Mouse (Mus musculus) neural tube, embryonic 15.5 days (tissue): ENCODE data around the gene Tmem176b. TPM values are rescaled to one million over a fixed set of nuclear protein-coding genes. Genes with fewer than 3 reads are reported as not detected.

ENCODE experiments used
- ATAC-seq: fragments of 200-750 bp; cut with Nextera tagmentation; 2 replicates; pipeline ENCODE4 v1.8.0; 2017; ENCODE audit warnings: mild to moderate bottlenecking, moderate TSS enrichment, moderate library complexity; ENCODE audit not compliant: low FRiP score
- H3K27ac ChIP-seq: fragments of 300-500 bp; sonication (generic); replicated peaks from 2 replicates; pipeline ENCODE4 v1.5.1; 2015; ENCODE audit warnings: mild to moderate bottlenecking, inconsistent platforms
- H3K27me3 ChIP-seq: fragments of 300-500 bp; sonication (generic); replicated peaks from 2 replicates; pipeline ENCODE4 v1.6.1; 2015; ENCODE audit warnings: inconsistent platforms
- H3K36me3 ChIP-seq: fragments of 300-500 bp; sonication (generic); 2 replicates; pipeline ENCODE4 v1.6.1; 2015; ENCODE audit warnings: inconsistent platforms
- H3K4me1 ChIP-seq: fragments of 300-500 bp; sonication (generic); 2 replicates; pipeline ENCODE4 v1.6.1; 2015; ENCODE audit warnings: inconsistent platforms
- H3K4me2 ChIP-seq: fragments of 300-500 bp; sonication (generic); 2 replicates; pipeline ENCODE4 v1.6.1; 2015; ENCODE audit warnings: inconsistent platforms, mild to moderate bottlenecking, moderate library complexity
- H3K4me3 ChIP-seq: fragments of 300-500 bp; sonication (generic); replicated peaks from 2 replicates; pipeline ENCODE4 v1.5.1; 2015; ENCODE audit warnings: mild to moderate bottlenecking, inconsistent platforms
- H3K9ac ChIP-seq: fragments of 300-500 bp; sonication (generic); replicated peaks from 2 replicates; pipeline ENCODE4 v1.6.1; 2015; ENCODE audit warnings: mild to moderate bottlenecking, inconsistent platforms
- H3K9me3 ChIP-seq: fragments of 300-500 bp; sonication (generic); replicated peaks from 2 replicates; pipeline ENCODE4 v1.6.1; 2016; ENCODE audit warnings: inconsistent platforms
- WGBS: fragments of 180-500 bp; shearing (Covaris S2); methylation state at CpG from one replicate; pipeline ENCODE4 v1.1.7; 2015; ENCODE audit warnings: mixed read lengths; 5-methylcytosine and 5-hydroxymethylcytosine counted together
- polyA plus RNA-seq: library from polyadenylated mRNA; unstranded; fragments of >200 nt; fragmentation: Nextera tagmentation; extraction: Ambion mirVana; gene quantifications from 2 replicates; pipeline ENCODE4 v1.2.1, GENCODE M21; 2015

Tmem176b gene
- polyA plus RNA-seq, 1 experiment from 2014 or later, result 133 TPM

- H3K36me3 ChIP-seq, result no peaks in the 10 kb centered on the region
- 95% methylated on average over 7 of the region's 7 CpGs for WGBS
- no peak overlapping the region for H3K9ac ChIP-seq
- H3K9me3 ChIP-seq, result no peaks in the 10 kb centered on the region
- peaks cover 2% of the 10 kb centered on the region; the same call in 1 of the 2 replicates for H3K4me1 ChIP-seq
- no peak overlapping the region for H3K4me2 ChIP-seq
- no peak for ATAC-seq
- peaks cover 19% of the 10 kb centered on the region; the same call in 1 of the 2 replicates for H3K27me3 ChIP-seq
- no peak overlapping the region for H3K27ac ChIP-seq
- no peak overlapping the region for H3K4me3 ChIP-seq
Measured at GRCm38 (mm10) chr6:48863488-48863887, 22.2 kb upstream of the Tmem176b start.

GRCm38 (mm10) chr6:48862816-48863215 is 21.5 kb upstream of the Tmem176b start:
- H3K4me3 ChIP-seq, result no peak overlapping the region
- H3K27ac ChIP-seq, result no peak overlapping the region
- peaks cover 2% of the 10 kb centered on the region; the same call in 1 of the 2 replicates for H3K4me1 ChIP-seq
- ATAC-seq, result no peak
- whole genome bisulfite sequencing, result 83% methylated on average over 4 of the region's 4 CpGs
- H3K36me3 ChIP-seq, result no peaks in the 10 kb centered on the region
- H3K4me2 ChIP-seq, result no peak overlapping the region
- no peaks in the 10 kb centered on the region for H3K9me3 ChIP-seq
- peaks cover 17% of the 10 kb centered on the region; the same call in 1 of the 2 replicates for H3K27me3 ChIP-seq
- no peak overlapping the region for H3K9ac ChIP-seq

- WGBS, result 71% methylated on average over 12 of the region's 12 CpGs
- ATAC-seq, result no peak
- no peak overlapping the region for H3K27ac ChIP-seq
- H3K27me3 ChIP-seq, result peaks cover 17% of the 10 kb centered on the region; the same call in 1 of the 2 replicates
- no peaks in the 10 kb centered on the region for H3K36me3 ChIP-seq
- H3K9me3 ChIP-seq, result no peaks in the 10 kb centered on the region
- H3K4me2 ChIP-seq, result no peak overlapping the region
- H3K4me3 ChIP-seq, result no peak overlapping the region
- H3K4me1 ChIP-seq, result peaks cover 2% of the 10 kb centered on the region; the same call in 1 of the 2 replicates
- H3K9ac ChIP-seq, result no peak overlapping the region
Measured at GRCm38 (mm10) chr6:48861616-48862280, 20.5 kb upstream of the Tmem176b start.

GRCm38 (mm10) chr6:48860851-48861250 is 19.6 kb upstream of the Tmem176b start:
- WGBS, result 78% methylated on average over 1 of the region's 1 CpGs
- Histone ChIP-seq H3K27ac (no peak overlapping the region), H3K9ac (no peak overlapping the region), H3K4me3 (no peak overlapping the region), H3K27me3 (peaks cover 19% of the 10 kb centered on the region; the same call in 1 of the 2 replicates), H3K9me3 (no peaks in the 10 kb centered on the region), H3K36me3 (no peaks in the 10 kb centered on the region), H3K4me2 (no peak overlapping the region), H3K4me1 (no peaks in the 10 kb centered on the region; the same call in 1 of the 2 replicates)
- no peak for ATAC-seq

- no peak for ATAC-seq
- peaks cover 19% of the 10 kb centered on the region; the same call in 1 of the 2 replicates for H3K27me3 ChIP-seq
- H3K27ac ChIP-seq, result no peak overlapping the region
- 16% methylated on average over 23 of the region's 23 CpGs for WGBS
- H3K4me3 ChIP-seq, result no peak overlapping the region
- H3K4me1 ChIP-seq, result no peaks in the 10 kb centered on the region; the same call in 1 of the 2 replicates
- no peaks in the 10 kb centered on the region for H3K36me3 ChIP-seq
- H3K9me3 ChIP-seq, result no peaks in the 10 kb centered on the region
- peak overlapping the region; percentile 47 for H3K4me2 ChIP-seq
- H3K9ac ChIP-seq, result no peak overlapping the region
Measured at GRCm38 (mm10) chr6:48860130-48860815, 19.0 kb upstream of the Tmem176b start.

GRCm38 (mm10) chr6:48857613-48858302 is 16.5 kb upstream of the Tmem176b start:
- H3K27ac ChIP-seq, result no peak overlapping the region
- 51% methylated on average over 8 of the region's 8 CpGs for WGBS
- H3K9me3 ChIP-seq, result no peaks in the 10 kb centered on the region
- H3K27me3 ChIP-seq, result peaks cover 14% of the 10 kb centered on the region; the same call in 1 of the 2 replicates
- H3K4me2 ChIP-seq, result no peak overlapping the region
- H3K4me3 ChIP-seq, result no peak overlapping the region
- H3K9ac ChIP-seq, result no peak overlapping the region
- H3K4me1 ChIP-seq, result no peaks in the 10 kb centered on the region; the same call in 1 of the 2 replicates
- no peak for ATAC-seq
- H3K36me3 ChIP-seq, result no peaks in the 10 kb centered on the region

- Histone ChIP-seq H3K4me2 (no peak overlapping the region), H3K36me3 (no peaks in the 10 kb centered on the region), H3K27ac (no peak overlapping the region), H3K4me1 (peaks cover 7% of the 10 kb centered on the region), H3K9ac (no peak overlapping the region), H3K27me3 (peaks cover 6% of the 10 kb centered on the region; the same call in 1 of the 2 replicates), H3K9me3 (no peaks in the 10 kb centered on the region), H3K4me3 (no peak overlapping the region)
- no peak for ATAC-seq
- 96% methylated on average over 2 of the region's 2 CpGs for WGBS
Measured at GRCm38 (mm10) chr6:48854155-48854554, 12.9 kb upstream of the Tmem176b start.

- Histone ChIP-seq H3K9ac (peak overlapping the region; percentile 10; the same call in 1 of the 2 replicates), H3K27ac (peak overlapping the region; percentile 60; the same call in 1 of the 2 replicates), H3K9me3 (no peaks in the 10 kb centered on the region)
Measured at GRCm38 (mm10) chr6:48851820-48852491, 10.7 kb upstream of the Tmem176b start.

GRCm38 (mm10) chr6:48845086-48845485 is 3.8 kb upstream of the Tmem176b start:
- Histone ChIP-seq H3K4me2 (no peak overlapping the region), H3K4me3 (no peak overlapping the region), H3K4me1 (peaks cover 21% of the 10 kb centered on the region), H3K36me3 (no peaks in the 10 kb centered on the region), H3K9ac (no peak overlapping the region), H3K27me3 (no peaks in the 10 kb centered on the region), H3K9me3 (no peaks in the 10 kb centered on the region), H3K27ac (no peak overlapping the region)
- ATAC-seq, result no peak
- 71% methylated on average over 4 of the region's 4 CpGs for WGBS

More at GRCm38 (mm10) chr6:48851820-48852491, 10.7 kb upstream of the Tmem176b start:
- Histone ChIP-seq H3K4me1 (peaks cover 7% of the 10 kb centered on the region), H3K27me3 (0 out of 2 replicates have a peak, but pooled peaks cover 6% of the 10 kb centered on the region), H3K4me3 (peak overlapping the region; percentile 35), H3K4me2 (peak overlapping the region; percentile 67), H3K36me3 (no peaks in the 10 kb centered on the region)
- WGBS, result under 1% methylated on average over 28 of the region's 29 CpGs
- ATAC-seq, result peak; percentile 41; the same call in 1 of the 2 replicates

- no peak overlapping the region for H3K27ac ChIP-seq
- ATAC-seq, result no peak
- WGBS, result 81% methylated on average over 11 of the region's 11 CpGs
- H3K4me2 ChIP-seq, result peak overlapping the region; percentile 55
- peaks cover 35% of the 10 kb centered on the region for H3K4me1 ChIP-seq
- no peaks in the 10 kb centered on the region for H3K9me3 ChIP-seq
- peak overlapping the region; percentile 38; the same call in 1 of the 2 replicates for H3K4me3 ChIP-seq
- H3K36me3 ChIP-seq, result no peaks in the 10 kb centered on the region
- no peaks in the 10 kb centered on the region for H3K27me3 ChIP-seq
- no peak overlapping the region for H3K9ac ChIP-seq
Measured at GRCm38 (mm10) chr6:48842111-48842842, 981 bp upstream of the Tmem176b start.
